Mouse (Mus musculus): ENCODE measurements around the gene Gnat1. TPM values are rescaled to one million over a fixed set of nuclear protein-coding genes. Genes with fewer than 3 reads are reported as not detected.
A peak's percentile ranks its signal among the peaks of the same experiment; 100 is the strongest.

The Gnat1 gene
- polyA plus RNA-seq, 1 experiment from 2014 or later: 2.0 TPM

GRCm38 (mm10) chr9:107641666-107642065 is 37.8 kb downstream of the Gnat1 start:
- DNase-seq (no peak), ATAC-seq (ENCODE audit: low FRiP score, low TSS enrichment) (no peak)
- H3K4me3 ChIP-seq (replicated peaks; ENCODE audit: low read depth, low read length): no peak overlapping the region
- no peak overlapping the region for H3K4me2 ChIP-seq (ENCODE audit: low read length)
- WGBS: 38% methylated on average over 8 of the region's 8 CpGs
- H3K36me3 ChIP-seq (ENCODE audit: control insufficient read depth, insufficient read depth, low read length): no peaks in the 10 kb centered on the region
- H3K9me3 ChIP-seq (ENCODE audit: control insufficient read depth, low read length): no peaks in the 10 kb centered on the region
- peaks cover 16% of the 10 kb centered on the region for H3K4me1 ChIP-seq (ENCODE audit: control insufficient read depth, insufficient read depth, low read length)
- no peak overlapping the region for H3K9ac ChIP-seq (replicated peaks; ENCODE audit: low read length)
- no peaks in the 10 kb centered on the region for H3K27me3 ChIP-seq (ENCODE audit: control insufficient read depth, insufficient read depth, low read length)
- no peak overlapping the region for H3K27ac ChIP-seq (replicated peaks; ENCODE audit: low read depth, low read length)

GRCm38 (mm10) chr9:107640257-107640772 is 39.2 kb downstream of the Gnat1 start:
- DNase-seq: no peak
- WGBS: 33% methylated on average over 8 of the region's 8 CpGs
- H3K9ac ChIP-seq (replicated peaks; ENCODE audit: low read length): no peak overlapping the region
- H3K27me3 ChIP-seq (ENCODE audit: control insufficient read depth, insufficient read depth, low read length): no peaks in the 10 kb centered on the region
- no peak overlapping the region for H3K27ac ChIP-seq (replicated peaks; ENCODE audit: low read depth, low read length)
- ATAC-seq (ENCODE audit: low FRiP score, low TSS enrichment): no peak
- H3K4me1 ChIP-seq (ENCODE audit: control insufficient read depth, insufficient read depth, low read length): peaks cover 23% of the 10 kb centered on the region
- H3K36me3 ChIP-seq (ENCODE audit: control insufficient read depth, insufficient read depth, low read length): no peaks in the 10 kb centered on the region
- no peak overlapping the region for H3K4me2 ChIP-seq (ENCODE audit: low read length)
- H3K4me3 ChIP-seq (replicated peaks; ENCODE audit: low read depth, low read length): no peak overlapping the region
- H3K9me3 ChIP-seq (ENCODE audit: control insufficient read depth, low read length): no peaks in the 10 kb centered on the region

GRCm38 (mm10) chr9:107637070-107637469 is 42.4 kb downstream of the Gnat1 start:
- Histone ChIP-seq H3K36me3 (ENCODE audit: control insufficient read depth, insufficient read depth, low read length) (no peaks in the 10 kb centered on the region), H3K27me3 (ENCODE audit: control insufficient read depth, insufficient read depth, low read length) (no peaks in the 10 kb centered on the region), H3K27ac (replicated peaks; ENCODE audit: low read depth, low read length) (peak overlapping the region; percentile 86), H3K4me3 (replicated peaks; ENCODE audit: low read depth, low read length) (no peak overlapping the region), H3K4me1 (ENCODE audit: control insufficient read depth, insufficient read depth, low read length) (peaks cover 33% of the 10 kb centered on the region), H3K9ac (replicated peaks; ENCODE audit: low read length) (no peak overlapping the region; the same call in 1 of the 2 replicates), H3K9me3 (ENCODE audit: control insufficient read depth, low read length) (no peaks in the 10 kb centered on the region), H3K4me2 (ENCODE audit: low read length) (peak overlapping the region; percentile 29)
- 1% methylated on average over 7 of the region's 7 CpGs for WGBS
- DNase-seq: peak; percentile 86
- ATAC-seq (ENCODE audit: low FRiP score, low TSS enrichment): peak; percentile 28; the same call in 1 of the 2 replicates

- DNase-seq (peak; percentile 95), ATAC-seq (ENCODE audit: low FRiP score, low TSS enrichment) (peak; percentile 87)
- peak within 1 kb of the TSS; percentile 84 for H3K9ac ChIP-seq (replicated peaks; ENCODE audit: low read length)
- H3K27ac ChIP-seq (replicated peaks; ENCODE audit: low read depth, low read length): peak within 1 kb of the TSS; percentile 99
- no peaks in the 10 kb centered on the region for H3K36me3 ChIP-seq (ENCODE audit: control insufficient read depth, insufficient read depth, low read length)
- no peaks in the 10 kb centered on the region for H3K9me3 ChIP-seq (ENCODE audit: control insufficient read depth, low read length)
- H3K27me3 ChIP-seq (ENCODE audit: control insufficient read depth, insufficient read depth, low read length): no peaks in the 10 kb centered on the region
- H3K4me1 ChIP-seq (ENCODE audit: control insufficient read depth, insufficient read depth, low read length): peaks cover 49% of the 10 kb centered on the region
- 4% methylated on average over 38 of the region's 38 CpGs for WGBS
- peak within 1 kb of the TSS; percentile 80 for H3K4me3 ChIP-seq (replicated peaks; ENCODE audit: low read depth, low read length)
- peak within 1 kb of the TSS; percentile 85 for H3K4me2 ChIP-seq (ENCODE audit: low read length)
These were observed 44.1 kb downstream of the Gnat1 start, which contains the start of gene Gnai2 for GRCm38 (mm10) chr9:107635279-107636028. Gnai2 (minus strand) TSS chr9:107635367.

- H3K4me3 ChIP-seq (replicated peaks; ENCODE audit: low read depth, low read length): peak overlapping the region; percentile 80
- H3K9ac ChIP-seq (replicated peaks; ENCODE audit: low read length): peak overlapping the region; percentile 84
- WGBS: under 1% methylated on average over 35 of the region's 35 CpGs
- peak overlapping the region; percentile 99 for H3K27ac ChIP-seq (replicated peaks; ENCODE audit: low read depth, low read length)
- DNase-seq (no peak), ATAC-seq (ENCODE audit: low FRiP score, low TSS enrichment) (no peak)
- H3K4me2 ChIP-seq (ENCODE audit: low read length): peak overlapping the region; percentile 85
- H3K36me3 ChIP-seq (ENCODE audit: control insufficient read depth, insufficient read depth, low read length): no peaks in the 10 kb centered on the region
- H3K27me3 ChIP-seq (ENCODE audit: control insufficient read depth, insufficient read depth, low read length): no peaks in the 10 kb centered on the region
- H3K9me3 ChIP-seq (ENCODE audit: control insufficient read depth, low read length): no peaks in the 10 kb centered on the region
- H3K4me1 ChIP-seq (ENCODE audit: control insufficient read depth, insufficient read depth, low read length): peaks cover 57% of the 10 kb centered on the region
These were observed 44.9 kb downstream of the Gnat1 start for GRCm38 (mm10) chr9:107634406-107635278.

GRCm38 (mm10) chr9:107633661-107634405 is 45.7 kb downstream of the Gnat1 start:
- Histone ChIP-seq H3K4me2 (ENCODE audit: low read length) (peak overlapping the region; percentile 85), H3K4me1 (ENCODE audit: control insufficient read depth, insufficient read depth, low read length) (peaks cover 66% of the 10 kb centered on the region), H3K9me3 (ENCODE audit: control insufficient read depth, low read length) (no peaks in the 10 kb centered on the region), H3K27me3 (ENCODE audit: control insufficient read depth, insufficient read depth, low read length) (no peaks in the 10 kb centered on the region), H3K4me3 (replicated peaks; ENCODE audit: low read depth, low read length) (peak overlapping the region; percentile 80), H3K27ac (replicated peaks; ENCODE audit: low read depth, low read length) (peak overlapping the region; percentile 99), H3K36me3 (ENCODE audit: control insufficient read depth, insufficient read depth, low read length) (0 out of 2 replicates have a peak, but pooled peaks cover 3% of the 10 kb centered on the region), H3K9ac (replicated peaks; ENCODE audit: low read length) (peak overlapping the region; percentile 84)
- 0% methylated on average over 15 of the region's 15 CpGs for WGBS
- ATAC-seq (ENCODE audit: low FRiP score, low TSS enrichment) (no peak), DNase-seq (peak; percentile 54)

- ATAC-seq (ENCODE audit: low FRiP score, low TSS enrichment) (no peak), DNase-seq (peak; percentile 81)
- Histone ChIP-seq H3K27ac (replicated peaks; ENCODE audit: low read depth, low read length) (peak overlapping the region; percentile 99), H3K9ac (replicated peaks; ENCODE audit: low read length) (peak overlapping the region; percentile 84), H3K36me3 (ENCODE audit: control insufficient read depth, insufficient read depth, low read length) (0 out of 2 replicates have a peak, but pooled peaks cover 3% of the 10 kb centered on the region), H3K4me1 (ENCODE audit: control insufficient read depth, insufficient read depth, low read length) (peaks cover 72% of the 10 kb centered on the region), H3K27me3 (ENCODE audit: control insufficient read depth, insufficient read depth, low read length) (no peaks in the 10 kb centered on the region), H3K4me3 (replicated peaks; ENCODE audit: low read depth, low read length) (peak overlapping the region; percentile 80), H3K4me2 (ENCODE audit: low read length) (peak overlapping the region; percentile 85), H3K9me3 (ENCODE audit: control insufficient read depth, low read length) (no peaks in the 10 kb centered on the region)
- 1% methylated on average over 33 of the region's 33 CpGs for WGBS
These were observed 46.3 kb downstream of the Gnat1 start for GRCm38 (mm10) chr9:107633091-107633660.

GRCm38 (mm10) chr9:107632478-107632877 is 47.0 kb downstream of the Gnat1 start:
- WGBS: 12% methylated on average over 6 of the region's 6 CpGs
- DNase-seq: peak; percentile 61
- Histone ChIP-seq H3K4me2 (ENCODE audit: low read length) (peak overlapping the region; percentile 85), H3K27me3 (ENCODE audit: control insufficient read depth, insufficient read depth, low read length) (no peaks in the 10 kb centered on the region), H3K27ac (replicated peaks; ENCODE audit: low read depth, low read length) (peak overlapping the region; percentile 99), H3K36me3 (ENCODE audit: control insufficient read depth, insufficient read depth, low read length) (0 out of 2 replicates have a peak, but pooled peaks cover 3% of the 10 kb centered on the region), H3K4me3 (replicated peaks; ENCODE audit: low read depth, low read length) (peak overlapping the region; percentile 80), H3K9ac (replicated peaks; ENCODE audit: low read length) (peak overlapping the region; percentile 84), H3K9me3 (ENCODE audit: control insufficient read depth, low read length) (no peaks in the 10 kb centered on the region), H3K4me1 (ENCODE audit: control insufficient read depth, insufficient read depth, low read length) (peaks cover 76% of the 10 kb centered on the region)
- ATAC-seq (ENCODE audit: low FRiP score, low TSS enrichment): no peak

Data from midbrain, embryonic 14.5 days (tissue).